Mouse (Mus musculus) layer of hippocampus, adult 8-10 months (tissue): ENCODE data around the gene Cdh4. TPM values are rescaled to one million over a fixed set of nuclear protein-coding genes. Genes with fewer than 3 reads are reported as not detected.

Source experiments
- DNase-seq, 2 experiments: peaks; one replicate each; pipeline ENCODE4 v3.0.0; 2022; ENCODE audit warnings: low spot score in 2 of 2
- total RNA-seq, 4 experiments: library from RNA; stranded (reverse); gene quantifications; 2 replicates each; pipeline ENCODE4 v1.2.4; 2022

Gene Cdh4
- total RNA-seq, 4 experiments from 2014 or later, result 8.0 to 10.1 (median 9.0) TPM

DNA sequence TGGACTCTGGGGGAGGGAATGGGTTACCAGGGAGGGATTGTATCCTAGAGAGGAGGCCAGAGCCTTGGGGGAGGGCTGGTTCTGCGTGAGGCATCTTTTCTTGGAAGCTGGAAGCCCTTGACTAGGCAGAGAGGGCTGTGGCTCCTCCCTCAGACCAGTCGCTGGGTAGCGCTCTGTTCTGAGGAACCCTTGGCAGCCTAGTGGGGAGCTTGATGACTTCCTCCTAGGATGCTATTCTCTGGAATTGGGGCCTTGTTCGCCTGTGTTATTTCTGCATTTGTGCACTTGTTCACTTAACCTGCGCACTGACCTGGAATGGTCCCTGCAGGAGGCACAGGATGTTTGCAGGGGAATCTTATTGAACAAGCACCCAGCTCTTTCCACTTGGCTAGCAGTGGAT lies 149.4 kb downstream of the Cdh4 start:
- DNase-seq, result no peak

DNA sequence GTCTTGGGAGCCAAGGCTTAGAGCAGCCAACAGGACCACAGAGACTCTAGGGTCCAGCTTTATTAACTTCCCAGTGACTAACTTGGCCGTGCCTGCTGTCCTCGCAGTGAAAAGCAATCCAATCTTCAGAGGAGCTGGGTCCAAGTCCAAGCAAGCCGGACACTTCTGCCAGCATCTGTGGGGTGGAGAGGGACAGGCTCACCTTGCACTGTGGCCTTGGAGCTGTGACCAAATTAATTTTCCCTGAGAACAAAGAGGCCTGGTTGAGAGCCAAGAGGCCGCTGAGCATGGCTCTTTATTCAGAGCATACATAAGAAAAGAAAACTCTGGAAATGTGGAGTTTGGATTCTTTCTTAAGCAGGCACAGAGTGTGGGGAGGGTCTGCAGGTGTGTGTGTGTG lies 152.8 kb downstream of the Cdh4 start:
- no peak for DNase-seq

DNA sequence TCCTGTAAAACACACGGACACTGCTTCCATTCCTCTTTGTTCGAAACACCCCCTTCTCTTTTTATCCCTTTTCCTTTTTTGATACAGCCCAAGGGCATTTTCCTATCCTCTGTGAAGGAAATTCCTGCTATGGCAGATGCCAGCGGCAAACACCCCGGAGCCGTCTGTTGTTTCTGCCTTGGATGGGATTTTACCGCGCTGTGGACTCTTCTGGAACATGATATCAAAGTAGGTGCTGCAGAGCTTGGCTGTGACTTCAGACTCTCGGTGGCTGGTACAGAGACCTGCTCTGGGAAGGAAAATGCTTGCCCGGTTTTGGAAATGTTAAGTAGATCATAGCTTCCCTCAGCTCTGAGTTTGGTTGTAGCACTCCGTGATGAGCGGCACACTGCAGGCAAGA lies 156.7 kb downstream of the Cdh4 start:
- DNase-seq, result peak in 1 of 2 experiments; percentile 31

DNA sequence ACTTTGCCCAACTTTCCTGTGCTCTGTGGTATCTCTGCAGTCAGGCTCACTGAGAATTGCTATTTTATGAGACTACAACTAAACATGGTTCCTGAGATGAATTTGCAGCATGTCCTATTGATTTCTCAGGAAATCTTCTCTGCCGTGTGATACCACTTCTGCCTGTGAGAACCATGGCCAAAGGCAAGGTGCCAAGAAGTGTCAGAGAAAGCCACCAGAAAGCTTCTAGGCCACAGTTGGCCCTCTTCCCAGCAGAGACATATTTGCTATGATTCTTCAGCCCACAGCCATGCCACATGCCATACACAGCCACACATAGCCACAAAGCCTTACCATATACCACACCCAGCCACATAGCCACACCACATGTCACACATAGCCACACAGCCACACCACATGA lies 157.7 kb downstream of the Cdh4 start:
- no peak for DNase-seq

DNA sequence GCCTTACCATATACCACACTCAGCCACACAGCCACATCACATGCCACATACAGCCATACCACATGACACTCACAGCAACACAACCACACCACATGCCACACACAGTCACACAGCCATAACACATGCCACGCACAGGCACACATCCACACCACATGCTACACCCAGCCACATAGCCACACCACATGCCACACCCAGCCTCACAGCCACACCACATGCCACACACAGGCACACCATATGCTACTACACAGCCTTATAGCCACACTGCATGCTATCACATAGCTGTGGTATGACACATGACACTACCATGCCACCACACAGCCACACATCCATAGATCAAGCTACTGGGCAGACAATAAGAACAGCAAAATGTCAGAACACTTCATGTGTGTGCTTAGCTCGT lies 158.1 kb downstream of the Cdh4 start:
- DNase-seq, result no peak

DNA sequence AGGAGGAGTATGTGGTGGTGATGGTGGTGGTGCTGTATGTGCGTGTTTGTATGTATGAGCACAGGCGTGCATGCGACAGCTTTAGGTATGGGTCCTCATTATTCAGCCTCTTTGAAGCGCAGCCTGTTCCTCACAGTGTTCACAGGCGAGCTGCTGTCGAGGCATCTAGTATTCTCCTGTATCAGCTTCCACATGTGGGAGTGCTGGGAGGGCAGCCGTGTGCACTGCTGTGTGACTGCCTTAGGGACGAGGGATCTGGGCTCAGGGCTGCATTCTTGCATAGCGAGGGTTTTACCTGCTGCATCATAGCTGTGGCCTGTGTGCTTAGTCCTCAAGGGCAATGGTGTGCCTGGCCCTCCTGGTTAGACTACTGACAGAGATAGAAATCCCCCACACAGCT lies 158.9 kb downstream of the Cdh4 start:
- DNase-seq, result no peak

DNA sequence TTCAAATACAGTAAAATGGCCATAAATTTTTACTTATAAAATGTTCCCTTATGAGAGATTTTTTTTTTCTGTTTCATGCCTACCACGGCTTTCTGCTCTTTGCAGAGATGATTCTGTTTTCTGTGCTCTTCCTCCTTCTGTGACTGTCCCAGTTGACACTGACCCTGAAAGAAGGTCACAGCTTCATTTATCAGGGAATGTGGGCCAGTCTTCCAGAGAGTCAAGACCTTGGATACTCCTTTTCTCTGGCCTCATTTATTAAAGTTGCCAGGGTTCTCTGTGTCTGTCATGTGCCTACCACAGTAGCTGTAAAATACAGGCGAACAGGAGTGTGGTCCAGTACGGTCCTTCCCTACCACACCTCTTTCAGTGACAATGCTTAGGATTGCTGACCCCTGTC lies 162.5 kb downstream of the Cdh4 start:
- no peak for DNase-seq

DNA sequence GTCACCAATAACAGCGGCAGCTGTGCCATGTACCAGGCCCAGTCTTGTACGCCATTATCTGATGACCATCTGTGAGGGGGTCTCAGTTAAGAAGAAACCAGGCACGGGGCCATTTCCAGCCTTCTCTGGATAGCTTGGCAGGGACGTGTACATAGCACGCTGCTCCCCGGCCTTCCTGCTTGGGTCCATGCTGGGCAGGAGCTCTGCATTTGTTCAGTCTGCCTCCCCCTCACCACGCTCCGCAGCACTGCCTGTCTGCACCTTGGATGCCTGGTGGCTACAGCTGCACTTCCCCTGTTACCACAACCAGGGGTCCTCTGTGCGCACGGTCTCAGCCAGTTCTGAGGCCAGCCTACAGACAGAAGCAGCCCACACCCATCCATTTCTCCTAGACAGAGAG lies 163.0 kb downstream of the Cdh4 start:
- DNase-seq, result no peak

DNA sequence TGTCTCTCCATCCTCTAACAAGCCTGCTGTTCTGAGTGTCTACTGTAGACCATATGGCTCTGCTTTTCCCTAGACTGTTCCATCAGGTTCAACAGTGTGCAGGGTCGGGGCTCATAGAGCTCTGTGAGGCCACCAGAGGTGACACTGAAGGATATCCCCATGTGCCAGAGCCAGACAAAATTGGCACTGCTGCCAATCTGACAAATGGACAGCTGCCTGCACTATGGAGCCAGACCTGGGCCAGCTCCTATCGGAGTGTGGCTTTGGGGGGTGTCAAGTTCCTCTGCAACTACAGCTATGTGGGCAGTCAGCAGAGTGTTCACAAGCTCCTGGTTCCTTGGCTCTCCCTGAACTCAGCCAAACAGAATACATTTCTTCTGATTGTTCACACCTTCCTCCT lies 164.1 kb downstream of the Cdh4 start:
- no peak for DNase-seq

DNA sequence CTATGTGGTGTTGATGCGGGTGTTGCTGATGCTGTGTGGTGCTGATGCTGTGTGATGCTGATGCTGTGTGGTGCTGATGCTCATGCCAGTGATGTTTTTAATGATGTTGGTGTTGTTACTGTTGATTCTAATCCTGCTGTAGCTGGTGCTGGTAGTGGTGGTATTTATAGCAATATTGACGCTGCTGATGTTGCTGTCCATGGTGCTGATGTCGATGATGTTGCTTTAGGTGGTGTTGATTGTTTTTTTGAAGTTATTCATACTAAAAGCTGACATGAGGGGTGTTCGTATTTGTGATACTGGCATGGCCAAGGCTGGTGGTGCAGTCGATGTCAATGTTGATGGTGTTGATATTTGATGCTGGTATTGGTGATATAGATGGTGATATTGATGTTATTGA lies 173.7 kb downstream of the Cdh4 start:
- DNase-seq, result no peak

DNA sequence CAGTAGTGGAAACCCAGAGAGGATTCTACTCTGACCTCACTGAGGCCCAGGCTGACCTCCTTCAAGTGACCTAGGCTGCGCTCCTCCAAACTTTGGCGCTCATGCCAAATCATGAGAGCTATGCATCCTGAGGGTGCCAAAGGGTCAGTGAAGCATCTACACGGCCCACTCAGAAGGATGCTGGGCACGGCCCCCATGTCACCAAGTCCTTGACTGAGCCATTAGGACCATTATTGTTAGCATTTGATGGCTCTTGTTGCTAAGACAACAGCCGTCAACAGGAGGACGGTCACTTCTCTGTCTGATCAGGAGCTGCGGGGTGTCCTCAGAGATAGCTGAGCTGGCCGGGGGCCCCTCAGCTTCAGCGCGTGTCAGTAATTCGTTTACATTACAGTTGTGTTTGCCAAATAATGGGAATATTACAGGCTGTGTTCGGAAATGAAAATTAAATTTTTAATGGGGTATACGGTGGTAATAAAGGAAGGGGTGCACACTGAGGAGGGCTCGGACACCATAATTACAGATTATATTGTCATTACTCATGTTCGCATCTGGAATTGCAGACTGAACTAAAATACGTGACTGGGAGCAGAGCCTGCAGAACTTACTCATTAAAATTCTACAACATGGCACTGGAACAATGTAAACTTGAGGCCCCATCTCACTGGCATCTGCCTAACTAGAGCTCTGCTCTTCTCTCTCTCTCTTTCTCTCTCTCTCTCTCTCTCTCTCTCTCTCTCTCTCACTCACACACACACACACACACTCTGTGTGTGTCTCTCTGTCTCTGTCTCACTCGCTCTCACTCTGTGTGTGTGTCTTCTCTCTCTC lies 181.6 kb downstream of the Cdh4 start:
- DNase-seq, result no peak

DNA sequence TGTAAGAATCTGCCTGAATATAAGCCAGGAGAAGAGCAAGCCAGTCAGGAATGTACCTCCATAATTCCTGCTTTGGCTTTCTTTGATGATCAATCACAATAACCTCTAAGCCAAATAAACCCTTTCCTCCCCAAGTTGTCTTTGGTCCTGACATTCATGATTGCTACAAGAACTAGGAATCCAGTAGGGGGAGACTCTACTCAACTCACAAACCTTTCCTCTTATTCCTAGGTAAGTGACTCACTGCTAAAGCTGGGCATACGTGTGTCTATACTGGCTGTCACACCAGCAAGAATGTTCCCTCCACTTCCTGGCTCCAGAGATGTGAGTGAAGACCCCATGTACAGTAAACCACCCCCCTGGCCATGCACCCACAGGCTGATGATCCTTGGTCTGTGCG lies 185.3 kb downstream of the Cdh4 start:
- DNase-seq, result no peak

DNA sequence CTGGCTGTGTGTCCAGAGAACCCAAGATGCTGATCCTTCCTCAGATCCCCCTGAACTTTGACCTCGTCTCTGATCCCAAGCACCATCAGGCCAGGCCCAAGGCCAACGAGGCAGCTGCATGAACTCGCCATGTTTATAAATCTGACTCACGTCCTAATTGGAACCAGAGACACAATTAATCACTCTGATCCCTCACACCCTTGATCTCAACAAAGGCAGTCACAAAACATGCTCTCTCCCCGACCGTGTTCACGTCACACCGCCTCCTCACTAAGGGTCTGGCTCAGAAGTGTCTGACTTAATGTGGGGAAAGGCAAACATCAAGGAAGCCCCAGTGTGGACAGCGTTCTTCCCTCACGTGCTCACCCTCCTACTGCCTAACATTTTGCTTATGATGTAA lies 188.5 kb downstream of the Cdh4 start:
- DNase-seq, result no peak

DNA sequence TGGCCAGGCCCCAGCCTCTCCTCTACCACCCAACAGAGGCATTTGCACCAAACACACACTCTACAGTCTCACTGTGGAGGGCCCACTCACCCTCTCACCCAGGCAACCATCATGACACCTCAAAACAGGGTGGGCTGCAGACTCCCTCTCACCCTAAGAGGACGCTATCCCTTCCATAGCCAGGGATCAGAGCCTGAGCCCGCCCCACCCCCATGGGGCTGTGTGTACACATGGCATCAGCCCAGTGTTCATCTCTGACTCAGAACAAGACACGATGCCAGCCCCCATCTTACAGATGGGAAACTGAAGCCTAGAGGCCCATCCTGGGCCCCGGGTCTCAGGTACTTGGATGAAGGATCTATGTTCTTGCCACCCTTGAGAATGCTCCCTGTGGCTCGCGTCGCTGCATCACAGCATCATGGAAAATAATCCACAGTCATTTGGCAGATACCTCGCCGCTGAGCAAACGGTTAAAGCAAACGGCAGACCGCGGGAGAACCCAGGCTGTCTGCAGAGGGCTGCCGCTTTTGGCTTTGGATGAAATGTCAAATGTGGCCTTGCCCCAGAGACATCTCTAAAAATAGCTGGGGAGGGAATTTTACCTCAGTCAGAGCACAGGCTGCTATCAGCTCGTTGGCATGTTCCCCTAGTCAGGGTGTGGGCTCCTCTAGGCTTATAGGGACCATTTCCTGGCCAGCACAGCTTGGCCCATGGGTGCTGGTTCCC lies 198.5 kb downstream of the Cdh4 start:
- no peak for DNase-seq

DNA sequence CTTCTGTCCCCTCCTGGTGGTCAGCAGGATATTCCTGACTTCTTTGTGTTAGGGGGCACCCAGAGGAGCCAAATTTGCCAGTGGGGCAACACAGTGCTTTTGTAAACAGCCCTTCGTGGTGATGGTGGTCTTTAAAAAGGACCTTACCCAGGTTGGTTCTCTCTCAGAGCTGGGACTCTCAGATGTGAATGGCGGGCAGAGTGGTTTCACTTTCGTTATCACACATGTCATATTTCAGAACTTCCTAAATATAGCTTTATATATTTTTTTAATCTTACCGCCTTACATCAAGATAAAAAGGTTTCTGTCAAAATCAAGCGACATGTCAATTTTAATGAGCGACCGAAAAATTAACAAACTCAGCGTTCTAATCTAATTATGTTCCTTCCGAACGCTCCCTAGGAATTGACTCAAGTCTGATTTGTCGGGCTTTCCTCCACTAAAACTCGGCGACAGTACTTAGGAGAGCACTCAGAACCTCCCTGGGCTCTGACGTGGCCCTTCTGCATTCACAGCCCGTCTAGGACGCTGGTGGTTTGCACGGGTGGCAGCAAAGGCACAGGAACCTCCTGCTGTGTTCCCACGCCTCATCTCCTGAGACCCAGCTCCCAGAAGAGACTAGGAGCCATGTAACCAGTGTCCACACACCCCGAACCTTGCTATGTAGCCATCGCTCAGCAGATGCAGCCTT lies 206.5 kb downstream of the Cdh4 start:
- DNase-seq, result no peak

DNA sequence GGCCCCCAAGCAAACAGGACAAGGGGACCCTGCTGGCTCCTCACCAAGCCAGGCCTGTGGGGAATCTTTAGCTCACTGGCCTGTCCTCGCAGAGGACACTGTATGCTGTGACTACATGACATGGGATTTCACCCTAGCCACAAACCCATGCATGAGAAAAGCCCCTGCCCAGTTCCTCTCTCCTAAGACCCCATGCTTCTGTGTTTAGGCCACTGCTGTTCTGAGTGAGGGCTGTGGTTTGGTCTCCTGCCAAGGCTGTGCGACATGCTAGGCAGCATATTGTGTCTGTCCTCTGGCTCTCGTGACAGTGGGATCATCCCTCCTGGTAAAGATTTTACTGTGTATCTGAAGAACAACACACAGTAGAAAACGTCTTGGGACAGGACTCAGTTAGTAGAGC lies 207.1 kb downstream of the Cdh4 start:
- DNase-seq, result no peak

DNA sequence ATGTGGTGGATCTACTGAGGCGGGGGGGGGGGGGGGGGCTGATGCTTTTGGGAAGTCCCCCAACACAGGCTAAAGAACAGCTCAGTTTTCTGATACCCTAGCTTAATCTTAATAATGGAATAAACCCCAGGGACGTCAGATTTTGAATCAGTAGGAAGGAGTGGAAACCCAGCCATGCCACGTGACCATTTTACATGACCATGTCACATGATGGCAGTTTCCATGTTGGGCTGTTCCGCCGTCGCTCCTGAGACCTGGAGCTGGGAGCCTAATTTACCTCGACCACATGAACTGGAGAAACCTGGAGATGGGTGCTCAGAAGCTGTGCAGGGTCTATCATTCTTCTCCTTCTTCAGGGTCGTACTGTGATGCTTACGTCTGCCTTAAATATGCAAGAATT lies 207.9 kb downstream of the Cdh4 start:
- DNase-seq, result no peak

DNA sequence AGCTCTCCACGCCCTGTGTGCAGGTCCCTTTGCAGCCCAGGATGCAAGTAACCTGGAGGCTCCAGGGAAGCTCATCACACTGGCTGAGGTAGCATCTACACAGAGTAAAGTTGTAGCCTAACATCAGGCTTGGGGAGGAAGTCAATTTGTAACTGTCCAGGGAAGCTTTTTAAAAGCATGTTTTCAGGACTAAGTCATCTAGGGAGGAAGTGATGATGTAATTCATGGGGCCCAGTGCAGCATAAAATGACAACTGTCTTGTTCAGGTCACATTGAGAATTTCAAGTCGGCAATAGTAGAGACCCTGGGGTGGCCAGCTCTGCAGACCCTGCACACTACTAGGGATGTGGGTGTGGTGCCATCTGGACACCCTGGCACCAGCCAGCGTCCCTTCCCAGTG lies 213.3 kb downstream of the Cdh4 start:
- no peak for DNase-seq

DNA sequence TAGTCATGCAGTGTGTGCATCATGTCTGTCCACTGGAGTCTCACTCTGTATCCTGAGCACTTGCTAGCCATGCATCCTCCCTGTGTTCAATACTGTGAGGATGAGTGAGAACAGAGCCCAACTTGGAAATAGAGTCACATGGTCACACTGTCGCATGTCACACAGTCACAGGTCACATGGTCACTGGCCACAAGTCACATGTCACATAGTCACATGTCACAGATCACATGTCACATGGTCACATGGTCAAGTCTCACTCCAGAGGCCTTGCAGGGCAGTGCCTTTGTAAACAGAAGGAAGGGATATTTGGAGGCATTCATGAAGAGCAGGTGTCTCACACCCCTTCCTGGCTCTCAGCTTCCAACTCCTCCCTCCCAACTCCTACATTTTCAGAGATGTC lies 217.0 kb downstream of the Cdh4 start:
- no peak for DNase-seq

DNA sequence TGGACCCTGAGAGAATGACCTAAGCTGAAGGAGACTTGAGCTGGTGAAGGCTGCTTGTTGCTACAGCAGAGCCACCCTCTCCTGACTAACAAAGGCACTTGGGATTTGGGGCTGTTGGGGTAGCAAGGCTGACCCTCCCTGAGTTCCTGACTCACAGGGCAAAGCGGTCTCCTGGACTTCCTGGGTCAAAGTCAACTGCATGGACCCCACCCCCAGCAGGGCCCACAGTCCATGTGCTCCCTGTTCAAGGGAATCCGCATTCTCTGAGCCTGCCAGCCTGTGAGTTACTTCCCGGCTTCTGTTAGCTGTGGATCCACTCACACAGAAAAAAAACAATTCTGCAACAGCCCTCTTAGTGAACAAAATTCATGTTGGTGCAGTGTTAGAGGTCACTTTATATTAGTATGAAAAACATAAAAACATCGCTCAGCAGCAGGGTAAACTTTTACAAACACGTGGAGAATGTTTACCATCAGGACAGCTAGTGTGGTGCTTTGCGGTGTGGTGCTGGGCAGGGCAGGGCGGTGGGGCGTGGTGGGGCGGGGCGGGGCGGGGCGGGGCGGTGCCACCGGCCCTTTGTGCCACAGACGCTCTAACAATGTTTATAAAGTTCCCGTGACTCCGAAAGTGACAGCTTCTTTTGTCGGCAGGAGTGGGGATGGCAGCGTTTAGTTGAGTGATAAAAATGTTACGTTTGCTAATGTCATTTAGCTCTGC lies 219.9 kb downstream of the Cdh4 start:
- DNase-seq, result no peak

DNA sequence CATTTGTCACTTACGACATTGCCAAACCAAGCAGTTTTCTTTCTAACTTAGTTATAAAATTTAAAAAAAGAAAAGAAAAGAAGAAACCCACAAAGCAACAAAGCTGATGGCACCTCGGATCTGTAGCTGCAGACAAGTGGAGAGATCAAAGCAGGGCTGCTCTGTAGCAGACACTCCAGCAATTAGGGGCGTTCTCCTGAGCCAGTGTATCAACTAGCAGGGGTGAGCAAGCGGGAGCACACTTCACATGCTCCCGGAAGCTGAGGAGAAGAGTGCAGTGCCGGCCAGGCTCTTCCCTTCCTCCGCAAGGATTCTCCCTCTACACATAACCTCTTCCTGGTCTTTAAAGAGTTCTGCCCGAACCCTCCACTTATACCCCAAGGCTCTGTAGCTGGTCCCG lies 220.5 kb downstream of the Cdh4 start:
- no peak for DNase-seq

DNA sequence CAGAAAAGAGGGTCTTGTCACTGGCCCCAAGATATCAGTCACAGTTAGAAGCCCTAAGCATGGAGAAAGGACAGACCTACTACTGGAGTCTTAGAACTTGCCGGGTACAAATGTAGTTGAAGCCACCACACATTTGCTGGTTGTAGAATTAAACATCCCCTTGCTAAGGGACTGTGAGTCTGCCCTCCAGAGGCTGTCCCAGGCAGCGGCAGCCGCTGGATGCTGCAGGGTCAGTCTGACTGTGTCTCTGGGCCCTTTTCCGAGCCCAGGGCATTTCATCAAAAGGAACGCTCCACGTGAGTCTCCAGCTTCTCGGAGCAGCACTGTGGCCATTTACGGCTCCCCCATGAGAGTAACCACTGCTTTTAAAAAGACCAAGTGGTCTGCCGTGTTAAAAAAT lies 221.4 kb downstream of the Cdh4 start:
- DNase-seq, result no peak
